Mouse (Mus musculus): Measurements from ENCODE around the gene Etfrf1. TPM values are rescaled to one million over a fixed set of nuclear protein-coding genes. Genes with fewer than 3 reads are reported as not detected.

The Etfrf1 gene
- polyA plus RNA-seq, 1 experiment from 2014 or later, result 26.3 TPM

DNA sequence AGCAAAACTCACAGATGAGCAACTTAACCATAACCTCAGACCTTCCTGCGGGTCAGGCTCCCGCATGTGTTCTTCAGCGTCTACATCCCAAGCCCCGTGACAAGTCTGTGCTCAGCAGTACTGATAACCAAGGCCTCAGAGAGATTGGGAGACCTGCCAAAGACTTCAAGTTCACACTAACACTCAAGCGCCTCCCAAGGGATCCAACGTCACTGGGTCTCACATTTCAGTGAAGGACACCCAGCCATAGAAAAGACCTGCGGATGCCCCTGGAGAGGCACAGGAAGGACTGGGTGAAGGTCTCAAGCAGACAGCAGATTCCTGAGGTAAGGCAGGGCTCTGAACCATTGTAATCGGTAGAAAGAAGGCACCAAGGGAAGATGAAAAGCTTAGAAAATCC is 28.9 kb upstream of the Etfrf1 start:
- H3K36me3 ChIP-seq (ENCODE audit: insufficient read depth, low read length), result no peaks in the 10 kb centered on the region
- H3K4me1 ChIP-seq (ENCODE audit: insufficient read depth, low read depth, low read length), result no peaks in the 10 kb centered on the region
- H3K9ac ChIP-seq (replicated peaks; ENCODE audit: low read depth), result no peak overlapping the region
- 22% methylated on average over 8 of the region's 8 CpGs for WGBS
- H3K4me3 ChIP-seq (ENCODE audit: low read depth, low read length), result no peak overlapping the region
- peak; percentile 61 for ATAC-seq
- no peaks in the 10 kb centered on the region for H3K9me3 ChIP-seq (ENCODE audit: low read length)
- no peaks in the 10 kb centered on the region for H3K27me3 ChIP-seq (replicated peaks; ENCODE audit: insufficient read depth, low read length)
- H3K27ac ChIP-seq (ENCODE audit: low read length), result no peak overlapping the region
- TF ChIP-seq EP300 (IDR thresholded peaks at IDR 0.05) (no peak), CTCF (IDR thresholded peaks at IDR 0.05) (no peak)
- DNase-seq (ENCODE audit: low spot score), result peak; percentile 76
- no peak overlapping the region for H3K4me2 ChIP-seq (replicated peaks; ENCODE audit: low read depth, low read length)

DNA sequence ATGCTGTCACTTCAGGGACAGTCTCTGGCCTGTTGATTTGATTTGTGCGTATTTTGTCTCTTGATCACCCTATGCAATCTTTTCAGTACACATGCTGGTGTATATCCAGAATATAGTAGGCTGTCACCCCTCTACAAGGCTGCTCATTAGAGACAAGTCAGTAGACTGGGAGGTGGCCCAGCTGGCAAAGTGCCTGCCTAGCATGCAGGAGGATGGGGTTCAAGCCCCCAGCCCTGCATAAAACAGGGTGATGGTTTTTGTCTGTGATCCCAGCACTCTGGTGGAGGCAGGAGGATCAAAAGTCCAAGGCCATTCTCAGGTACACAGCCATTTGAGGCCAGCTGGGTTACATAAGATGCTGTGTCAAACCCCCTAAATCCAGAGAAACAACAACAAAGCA is 24.8 kb upstream of the Etfrf1 start:
- Histone ChIP-seq H3K4me2 (replicated peaks; ENCODE audit: low read depth, low read length) (no peak overlapping the region), H3K9me3 (ENCODE audit: low read length) (no peaks in the 10 kb centered on the region), H3K27ac (ENCODE audit: low read length) (no peak overlapping the region), H3K27me3 (replicated peaks; ENCODE audit: insufficient read depth, low read length) (no peaks in the 10 kb centered on the region), H3K4me1 (ENCODE audit: insufficient read depth, low read depth, low read length) (no peaks in the 10 kb centered on the region), H3K4me3 (ENCODE audit: low read depth, low read length) (no peak overlapping the region), H3K9ac (replicated peaks; ENCODE audit: low read depth) (no peak overlapping the region), H3K36me3 (ENCODE audit: insufficient read depth, low read length) (no peaks in the 10 kb centered on the region)
- DNase-seq (ENCODE audit: low spot score) (no peak), ATAC-seq (no peak)
- TF ChIP-seq CTCF (IDR thresholded peaks at IDR 0.05) (no peak), EP300 (IDR thresholded peaks at IDR 0.05) (no peak)
- WGBS, result 82% methylated on average over 1 of the region's 1 CpGs

DNA sequence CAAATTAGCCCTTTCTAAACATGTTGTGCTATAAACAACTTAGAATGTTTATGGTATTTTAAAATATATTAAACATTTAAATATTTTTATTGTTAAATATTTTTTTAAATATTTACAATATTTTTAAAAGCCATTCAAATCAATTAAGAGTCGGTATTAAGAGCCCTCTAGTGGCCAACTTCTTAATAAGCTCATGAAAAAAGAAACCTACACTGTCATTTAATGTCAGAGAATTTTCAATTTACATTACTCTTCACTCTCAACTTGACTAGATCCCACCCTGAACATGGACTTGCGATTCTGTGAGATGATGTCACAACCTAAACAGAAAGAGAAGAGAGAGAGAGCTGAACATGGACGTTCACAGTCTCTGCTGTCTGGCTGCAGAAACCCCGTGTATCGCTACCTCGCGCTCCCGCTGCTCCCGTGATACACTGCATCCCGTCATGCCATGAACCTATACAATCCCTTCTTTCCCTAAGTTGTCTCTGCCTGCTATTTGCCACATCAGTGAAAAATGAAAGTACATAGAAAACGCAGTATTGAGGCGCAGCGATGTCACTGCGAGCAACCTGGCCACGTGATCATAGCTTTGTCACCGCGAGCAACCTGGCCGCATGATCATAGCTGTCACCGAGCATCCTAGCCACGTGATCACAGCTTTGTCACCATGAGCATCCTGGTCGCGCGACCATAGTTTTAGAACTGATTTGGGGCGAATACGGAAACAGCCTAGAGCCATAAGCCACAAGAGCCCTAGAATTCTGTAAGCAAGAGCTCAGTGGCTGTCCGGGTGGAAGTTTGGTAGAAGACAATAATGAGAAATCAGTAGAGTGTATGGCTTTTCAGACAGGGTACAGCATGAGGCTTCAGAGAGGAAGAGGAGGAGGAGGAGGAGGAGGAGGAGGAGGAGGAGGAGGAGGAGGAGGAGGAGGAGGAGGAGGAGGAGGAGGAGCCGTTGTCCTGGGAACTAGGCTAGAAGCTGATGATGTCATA is 23.5 kb upstream of the Etfrf1 start:
- 0 out of 2 replicates have a peak overlapping the region, but pooled peaks have one; percentile 12 for H3K9ac ChIP-seq (replicated peaks; ENCODE audit: low read depth)

GRCm38 (mm10) chr6:145193038-145193437 is 17.9 kb upstream of the Etfrf1 start:
- TF ChIP-seq CTCF (IDR thresholded peaks at IDR 0.05) (no peak), EP300 (IDR thresholded peaks at IDR 0.05) (no peak)

More for the DNA sequence above, 23.5 kb upstream of the Etfrf1 start:
- no peaks in the 10 kb centered on the region for H3K9me3 ChIP-seq (ENCODE audit: low read length)
- peak; percentile 5; the same call in 1 of the 2 replicates for ATAC-seq
- H3K4me1 ChIP-seq (ENCODE audit: insufficient read depth, low read depth, low read length), result no peaks in the 10 kb centered on the region
- H3K27ac ChIP-seq (ENCODE audit: low read length), result no peak overlapping the region
- peak overlapping the region; percentile 48 for H3K4me2 ChIP-seq (replicated peaks; ENCODE audit: low read depth, low read length)
- peak; percentile 60 for DNase-seq (ENCODE audit: low spot score)
- H3K36me3 ChIP-seq (ENCODE audit: insufficient read depth, low read length), result no peaks in the 10 kb centered on the region
- H3K27me3 ChIP-seq (replicated peaks; ENCODE audit: insufficient read depth, low read length), result no peaks in the 10 kb centered on the region
- TF ChIP-seq EP300 (IDR thresholded peaks at IDR 0.05) (no peak), CTCF (IDR thresholded peaks at IDR 0.05) (peak; percentile 47)
- WGBS, result 46% methylated on average over 27 of the region's 27 CpGs
- H3K4me3 ChIP-seq (ENCODE audit: low read depth, low read length), result peak overlapping the region; percentile 17; the same call in 1 of the 2 replicates

DNA sequence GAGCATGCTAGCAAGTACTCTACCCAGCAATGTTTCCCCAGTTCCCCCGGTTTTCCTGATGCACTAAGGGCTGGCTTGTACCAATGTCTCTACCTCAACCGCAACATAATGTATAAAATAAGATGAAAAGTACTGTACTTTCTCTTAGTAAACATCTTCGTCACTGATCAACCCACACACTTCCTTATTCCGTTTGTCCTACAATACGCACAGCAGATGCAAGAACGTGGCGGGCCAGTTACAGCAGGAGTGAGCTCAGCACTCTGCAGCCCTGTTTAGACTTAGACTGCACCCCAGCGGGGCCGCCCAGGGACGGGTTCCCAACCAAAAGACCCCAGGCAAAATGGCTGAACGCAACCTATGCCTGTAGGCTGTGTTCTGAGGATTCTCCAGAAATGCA is 17.5 kb upstream of the Etfrf1 start:
- no peak for ATAC-seq

More at GRCm38 (mm10) chr6:145193038-145193437, 17.9 kb upstream of the Etfrf1 start:
- no peak for DNase-seq (ENCODE audit: low spot score)
- Histone ChIP-seq H3K27ac (ENCODE audit: low read length) (no peak overlapping the region), H3K27me3 (replicated peaks; ENCODE audit: insufficient read depth, low read length) (no peaks in the 10 kb centered on the region), H3K9me3 (ENCODE audit: low read length) (no peaks in the 10 kb centered on the region), H3K4me3 (ENCODE audit: low read depth, low read length) (no peak overlapping the region), H3K36me3 (ENCODE audit: insufficient read depth, low read length) (no peaks in the 10 kb centered on the region), H3K9ac (replicated peaks; ENCODE audit: low read depth) (no peak overlapping the region), H3K4me1 (ENCODE audit: insufficient read depth, low read depth, low read length) (no peaks in the 10 kb centered on the region), H3K4me2 (replicated peaks; ENCODE audit: low read depth, low read length) (no peak overlapping the region)
- no peak for ATAC-seq
- 84% methylated on average over 3 of the region's 3 CpGs for WGBS

GRCm38 (mm10) chr6:145197949-145198686 is 12.8 kb upstream of the Etfrf1 start:
- 91% methylated on average over 8 of the region's 8 CpGs for WGBS
- H3K36me3 ChIP-seq (ENCODE audit: insufficient read depth, low read length), result no peaks in the 10 kb centered on the region
- no peak overlapping the region for H3K27ac ChIP-seq (ENCODE audit: low read length)
- H3K4me3 ChIP-seq (ENCODE audit: low read depth, low read length), result no peak overlapping the region
- H3K27me3 ChIP-seq (replicated peaks; ENCODE audit: insufficient read depth, low read length), result no peaks in the 10 kb centered on the region
- H3K9ac ChIP-seq (replicated peaks; ENCODE audit: low read depth), result no peak overlapping the region
- no peaks in the 10 kb centered on the region for H3K9me3 ChIP-seq (ENCODE audit: low read length)
- no peak for ATAC-seq
- no peak for DNase-seq (ENCODE audit: low spot score)
- no peaks in the 10 kb centered on the region for H3K4me1 ChIP-seq (ENCODE audit: insufficient read depth, low read depth, low read length)
- H3K4me2 ChIP-seq (replicated peaks; ENCODE audit: low read depth, low read length), result no peak overlapping the region
- no peak for TF ChIP-seq CTCF (IDR thresholded peaks at IDR 0.05)
- TF ChIP-seq EP300 (IDR thresholded peaks at IDR 0.05), result no peak

More for the DNA sequence above, 17.5 kb upstream of the Etfrf1 start:
- no peaks in the 10 kb centered on the region for H3K9me3 ChIP-seq (ENCODE audit: low read length)
- WGBS, result 61% methylated on average over 11 of the region's 11 CpGs
- H3K27me3 ChIP-seq (replicated peaks; ENCODE audit: insufficient read depth, low read length), result no peaks in the 10 kb centered on the region
- DNase-seq (ENCODE audit: low spot score), result no peak
- no peak overlapping the region for H3K9ac ChIP-seq (replicated peaks; ENCODE audit: low read depth)
- no peak overlapping the region for H3K4me3 ChIP-seq (ENCODE audit: low read depth, low read length)
- no peak overlapping the region for H3K27ac ChIP-seq (ENCODE audit: low read length)
- H3K4me1 ChIP-seq (ENCODE audit: insufficient read depth, low read depth, low read length), result no peaks in the 10 kb centered on the region
- TF ChIP-seq CTCF (IDR thresholded peaks at IDR 0.05), result no peak
- no peak for TF ChIP-seq EP300 (IDR thresholded peaks at IDR 0.05)
- H3K4me2 ChIP-seq (replicated peaks; ENCODE audit: low read depth, low read length), result no peak overlapping the region
- H3K36me3 ChIP-seq (ENCODE audit: insufficient read depth, low read length), result no peaks in the 10 kb centered on the region
